Mouse (Mus musculus): Measurements from ENCODE around the gene Parpbp. TPM values are rescaled to one million over a fixed set of nuclear protein-coding genes. Genes with fewer than 3 reads are reported as not detected.

Parpbp gene
- polyA plus RNA-seq, 1 experiment, result 0.20 TPM

Other genes starting within 250 kb of the Parpbp start
- 0.25 and 0.70 TPM in 2 replicates for gene Pmch, start 55.9 kb downstream of the Parpbp start, polyA plus RNA-seq (2012; rRNA removed)
- 7.3 and 8.2 TPM in 2 replicates for gene Nup37, start 51 bp upstream of the Parpbp start, polyA plus RNA-seq (2012; rRNA removed)
- gene Washc3, start 54.2 kb upstream of the Parpbp start, polyA plus RNA-seq (2012; rRNA removed), result 21.4 and 23.1 TPM in 2 replicates
- gene Dram1, start 232.1 kb upstream of the Parpbp start, polyA plus RNA-seq (2012; rRNA removed), result 1.4 and 1.7 TPM in 2 replicates
- gene Gnptab, start 232.2 kb upstream of the Parpbp start, polyA plus RNA-seq (2012; rRNA removed), result 34.6 and 36.8 TPM in 2 replicates

Measured in frontal cortex, adult 2 months (tissue).